Mouse (Mus musculus): Measurements from ENCODE around the gene Krtap4-16.
"Not testable (repeated sequence)": the region's sequence is repeated elsewhere in the genome, so short reads cannot be mapped to it uniquely, and the experiment has no call there.

Krtap4-16 gene

DNA sequence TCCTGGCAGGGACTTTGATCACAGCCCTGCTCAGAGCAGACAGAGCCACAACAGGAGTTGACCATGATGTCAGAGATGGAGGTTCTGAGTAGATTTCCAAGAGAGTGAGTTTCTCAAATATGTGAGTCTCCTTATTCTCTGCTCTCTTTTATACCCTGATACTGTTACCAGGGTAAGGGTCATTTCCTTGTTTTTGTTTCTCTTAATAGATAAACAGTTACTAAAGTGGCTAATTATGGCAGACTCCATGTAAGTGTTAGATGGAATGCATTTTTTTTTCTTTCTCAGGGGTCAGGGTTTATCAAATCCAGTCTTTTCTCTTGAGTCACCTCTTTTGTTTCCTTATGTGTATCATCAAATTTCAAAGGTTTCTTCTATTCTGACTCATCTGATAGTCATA, at the start of gene Krtap4-16:
Gene Krtap4-16 (minus strand): TSS at position 101 of the 400 bp plus-strand sequence.
- DNase-seq, result no peak

DNA sequence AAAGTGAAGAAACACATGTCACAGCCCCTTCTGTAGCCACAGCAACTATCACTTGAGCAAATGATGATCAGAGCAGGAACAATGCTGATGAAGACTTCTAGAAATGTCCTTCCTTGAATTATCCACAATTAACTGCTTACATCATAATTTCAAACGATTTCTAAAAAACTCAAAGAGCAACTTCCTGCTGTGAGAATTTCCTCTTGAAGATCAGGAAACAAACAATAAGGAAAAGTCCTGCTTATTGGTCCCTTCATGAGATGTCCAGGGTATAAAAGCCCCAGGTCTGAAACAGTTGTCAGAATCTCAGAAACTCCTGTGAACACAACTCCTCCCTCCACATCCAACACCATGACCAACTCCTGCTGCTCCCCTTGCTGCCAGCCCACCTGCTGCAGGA, 27.5 kb upstream of the Krtap4-16 start, which contains the start of gene Gm11567:
Gene Gm11567 (plus strand): TSS at position 301 of the 400 bp plus-strand sequence.
- not testable (repeated sequence) for DNase-seq

DNA sequence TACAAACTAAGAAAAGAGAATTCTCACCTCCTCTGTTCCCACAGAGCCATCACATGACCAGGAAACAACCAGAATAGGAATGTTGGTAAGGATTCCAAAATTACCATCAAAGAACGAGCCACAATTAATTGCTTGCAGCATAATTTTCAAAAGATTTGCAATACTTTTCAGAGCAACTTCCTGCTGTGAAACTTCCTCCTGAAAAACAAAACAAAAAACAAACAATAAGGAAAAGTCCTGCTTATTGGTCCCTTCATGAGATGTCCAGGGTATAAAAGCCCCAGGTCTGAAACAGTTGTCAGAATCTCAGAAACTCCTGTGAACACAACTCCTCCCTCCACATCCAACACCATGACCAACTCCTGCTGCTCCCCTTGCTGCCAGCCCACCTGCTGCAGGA, 21.7 kb upstream of the Krtap4-16 start, which contains the start of gene Krtap9-1:
Gene Krtap9-1 (plus strand): TSS at position 301 of the 400 bp plus-strand sequence.
- not testable (repeated sequence) for DNase-seq

DNA sequence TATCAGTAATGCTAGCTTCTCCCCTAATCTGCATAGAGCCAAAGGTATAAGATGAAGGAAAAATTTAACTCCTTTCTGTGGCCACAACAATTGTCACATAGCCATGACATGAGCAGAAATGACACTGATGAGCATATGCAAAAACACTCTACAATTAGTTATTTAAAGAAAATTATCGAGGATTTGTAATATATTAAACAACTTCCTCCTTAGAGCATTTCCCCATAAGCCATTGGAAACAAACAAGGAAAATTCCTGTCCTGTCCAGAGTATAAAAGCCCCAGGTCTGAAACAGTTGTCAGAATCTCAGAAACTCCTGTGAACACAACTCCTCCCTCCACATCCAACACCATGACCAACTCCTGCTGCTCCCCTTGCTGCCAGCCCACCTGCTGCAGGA, 12.8 kb upstream of the Krtap4-16 start, which contains the start of gene Gm11559:
Gene Gm11559 (plus strand): TSS at position 301 of the 400 bp plus-strand sequence.
- DNase-seq, result not testable (repeated sequence)

DNA sequence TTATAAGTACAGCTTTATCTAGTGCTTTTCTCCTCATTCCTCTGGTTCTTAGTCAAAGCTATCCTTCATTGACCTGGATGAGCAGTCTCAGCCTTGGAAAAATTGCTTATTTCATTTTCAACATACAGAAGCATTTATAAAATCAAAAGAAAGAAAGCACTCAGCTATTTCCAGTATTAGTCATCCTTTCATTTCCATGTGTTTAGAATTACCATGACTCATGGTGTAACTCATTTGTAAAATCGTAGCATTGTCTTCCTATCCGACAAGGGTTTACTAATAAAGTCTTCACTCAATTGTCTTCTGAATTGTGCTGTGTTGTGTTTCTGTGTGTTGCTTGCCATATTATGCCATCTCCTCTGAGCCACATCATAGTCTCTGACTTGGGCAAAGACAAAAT, 7.4 kb upstream of the Krtap4-16 start:
- no peak for DNase-seq

DNA sequence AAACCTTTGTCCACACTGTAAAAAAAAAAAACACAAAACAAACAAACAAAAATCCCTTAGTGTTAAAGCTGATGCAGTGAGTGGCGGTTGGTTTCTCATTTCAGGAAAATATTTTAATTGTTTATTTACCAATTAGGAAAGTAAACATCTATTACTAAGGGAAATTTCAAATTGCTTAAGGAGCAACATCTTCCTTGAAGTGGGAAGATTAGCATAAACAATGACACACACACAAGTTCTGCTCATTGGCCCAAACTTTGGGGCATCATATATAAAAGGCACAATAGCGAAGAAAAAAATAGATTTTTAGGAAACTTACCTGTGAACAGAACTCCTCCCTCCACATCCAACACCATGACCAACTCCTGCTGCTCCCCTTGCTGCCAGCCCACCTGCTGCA, 6.2 kb upstream of the Krtap4-16 start, which contains the start of gene Gm11568:
Gene Gm11568 (plus strand): TSS at position 301 of the 400 bp plus-strand sequence.
- DNase-seq, result no peak

DNA sequence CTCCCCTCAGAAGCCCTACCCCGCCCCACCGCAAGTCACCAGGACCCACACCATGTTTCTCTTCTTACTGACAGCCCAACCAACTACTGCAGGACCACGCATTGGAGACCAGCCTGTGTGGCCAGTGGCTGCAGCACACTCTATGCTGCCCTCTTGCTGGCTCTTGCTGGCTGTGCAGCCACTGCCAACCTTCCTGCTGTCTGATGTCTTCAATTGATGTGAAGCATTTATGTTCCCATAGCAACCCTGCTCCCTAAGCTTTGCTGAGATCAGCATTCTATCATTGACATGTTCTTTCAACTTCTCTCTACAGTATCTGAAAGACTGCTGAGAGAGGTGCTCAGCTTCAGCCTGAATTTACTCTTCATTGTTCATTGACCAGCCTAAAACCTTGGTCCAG, 2.7 kb upstream of the Krtap4-16 start:
- no peak for DNase-seq

DNA sequence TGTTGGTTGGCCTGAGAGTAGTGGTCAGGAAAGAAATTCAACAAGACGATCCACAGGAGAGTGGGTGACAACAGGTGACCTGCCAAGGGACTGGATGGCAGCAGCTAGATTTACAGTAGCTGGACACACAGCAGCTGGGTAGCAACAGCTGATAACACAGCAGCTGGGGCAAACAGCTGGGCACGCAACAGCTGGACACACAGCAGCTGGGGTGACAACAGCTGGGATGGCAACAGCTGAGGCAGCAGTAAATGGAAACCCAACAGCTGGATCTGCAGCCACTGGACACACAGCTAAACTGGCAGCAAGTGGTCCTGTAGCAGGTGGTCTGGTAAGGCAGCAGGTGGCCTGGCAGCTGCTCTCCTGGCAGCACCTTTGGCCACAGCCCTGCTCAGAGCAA, 4.7 kb downstream of the Krtap4-16 start:
- no peak for DNase-seq

DNA sequence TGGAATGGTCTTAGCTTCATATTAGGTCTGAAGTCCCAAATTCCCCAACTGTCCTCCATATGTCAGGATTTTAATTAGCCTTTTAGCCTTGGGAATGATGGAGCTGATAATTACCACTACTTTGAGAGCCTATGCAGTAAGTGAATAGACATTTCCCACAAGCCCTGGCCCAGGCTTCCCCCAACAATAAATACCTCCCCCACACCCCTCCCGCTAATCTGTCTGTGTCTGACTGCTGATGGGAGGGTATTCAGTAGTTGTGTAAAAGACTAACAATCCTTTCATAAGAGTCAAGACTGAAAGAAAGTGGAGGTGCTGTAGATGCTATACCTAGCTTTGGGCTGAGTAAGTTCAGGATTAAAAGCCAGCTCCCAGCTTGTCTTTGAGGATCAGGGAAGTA, 9.2 kb downstream of the Krtap4-16 start:
- DNase-seq, result no peak

DNA sequence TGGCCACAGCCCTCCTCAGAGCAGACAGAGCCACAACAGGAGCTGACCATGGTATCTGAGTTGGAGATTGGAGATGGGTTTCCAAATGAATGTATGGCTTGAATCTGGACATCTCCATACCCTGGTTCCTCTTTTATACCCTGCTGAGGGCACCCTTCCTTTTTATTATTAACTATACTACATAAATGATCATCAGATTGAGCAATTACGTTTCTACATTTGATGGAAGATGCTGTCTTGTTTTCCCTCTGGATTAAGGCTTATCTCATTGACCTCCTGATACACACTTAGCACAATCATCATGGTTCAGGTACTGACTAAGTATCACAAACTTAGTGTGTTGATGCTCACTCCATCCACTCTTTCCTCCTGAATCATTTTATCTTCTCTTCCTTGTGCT, 13.4 kb downstream of the Krtap4-16 start, which contains the start of gene 2300003K06Rik:
Gene 2300003K06Rik (minus strand): TSS at position 101 of the 400 bp plus-strand sequence.
- DNase-seq, result no peak

DNA sequence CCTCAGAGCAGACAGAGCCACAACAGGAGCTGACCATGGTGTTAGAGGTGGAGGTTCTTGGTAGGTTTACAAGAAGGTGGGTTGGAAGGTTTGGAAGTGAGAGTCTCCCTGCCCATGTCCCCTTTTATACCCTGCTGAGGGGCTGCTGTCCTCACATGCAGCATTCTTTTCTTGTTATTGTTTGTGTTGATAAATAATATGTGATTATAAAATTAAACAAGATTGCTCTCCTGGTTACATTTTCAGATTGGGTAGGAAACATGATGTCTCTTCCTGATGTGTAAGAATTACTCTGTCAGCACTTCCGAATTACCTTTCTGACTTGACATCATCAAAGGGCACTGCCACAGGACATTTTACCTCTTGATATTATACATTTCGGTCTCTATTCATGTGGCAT, 35.8 kb downstream of the Krtap4-16 start, which contains the start of gene Gm11564:
Gene Gm11564 (minus strand): TSS at position 101 of the 400 bp plus-strand sequence.
- not testable (repeated sequence) for DNase-seq

DNA sequence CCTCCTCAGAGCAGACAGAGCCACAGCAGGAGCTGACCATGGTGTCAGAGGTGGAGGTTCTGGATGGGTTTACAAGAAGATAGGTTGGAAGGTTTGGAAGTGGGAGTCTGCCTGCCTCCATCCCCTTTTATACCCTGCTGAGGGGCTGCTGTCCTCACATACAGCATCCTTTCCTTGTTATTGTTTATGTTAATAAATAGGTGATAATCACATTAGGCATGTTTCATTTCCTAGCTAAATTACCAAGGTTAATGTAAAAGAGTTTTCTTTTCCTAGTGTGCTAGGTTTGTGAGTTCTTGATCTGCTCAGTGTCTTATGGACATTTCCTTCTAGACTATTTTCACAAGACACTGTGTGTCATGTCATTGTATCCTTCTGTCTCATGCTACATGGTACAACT, 41.6 kb downstream of the Krtap4-16 start, which contains the start of gene Krtap4-13:
Gene Krtap4-13 (minus strand): TSS at position 101 of the 400 bp plus-strand sequence.
- not testable (repeated sequence) for DNase-seq

DNA sequence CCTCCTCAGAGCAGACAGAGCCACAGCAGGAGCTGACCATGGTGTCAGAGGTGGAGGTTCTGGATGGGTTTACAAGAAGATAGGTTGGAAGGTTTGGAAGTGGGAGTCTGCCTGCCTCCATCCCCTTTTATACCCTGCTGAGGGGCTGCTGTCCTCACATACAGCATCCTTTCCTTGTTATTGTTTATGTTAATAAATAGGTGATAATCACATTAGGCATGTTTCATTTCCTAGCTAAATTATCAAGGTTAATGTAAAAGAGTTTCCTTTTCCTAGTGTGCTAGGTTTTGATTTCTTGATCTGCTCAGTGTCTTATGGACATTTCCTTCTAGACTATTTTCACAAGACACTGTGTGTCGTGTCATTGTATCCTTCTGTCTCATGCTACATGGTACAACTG, 47.1 kb downstream of the Krtap4-16 start, which contains the start of gene Gm11554:
Gene Gm11554 (minus strand): TSS at position 101 of the 400 bp plus-strand sequence.
- not testable (repeated sequence) for DNase-seq

Measured in kidney, adult 18-20 months (tissue).